ENCODE assay signal across 10 mouse cellular contexts in the genomic region with DNA sequence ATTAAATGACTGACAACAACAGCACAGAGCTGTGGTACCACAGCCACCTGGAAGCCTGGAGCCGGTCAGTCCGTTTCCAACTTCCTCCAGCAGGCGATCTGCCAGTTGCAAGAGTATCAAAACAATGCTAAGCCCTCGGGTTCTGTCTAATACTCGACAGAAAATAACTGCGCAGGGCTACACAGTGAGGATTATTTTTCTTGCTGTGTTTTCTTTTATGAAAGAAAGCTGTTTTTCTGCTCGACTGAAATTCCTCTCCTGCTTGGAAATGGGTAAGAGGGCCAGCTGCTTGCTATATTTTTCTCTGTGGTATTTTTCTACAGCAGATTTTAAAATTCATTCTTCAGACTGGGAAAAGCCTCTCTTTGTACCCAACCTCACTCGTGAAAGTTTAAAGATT. TPM values are rescaled to one million over a fixed set of nuclear protein-coding genes. Genes with fewer than 3 reads are reported as not detected.
DNase-seq lines count a peak whose midpoint lies in the region; ATAC-seq lines count a peak whose summit lies in the region.
"Had no signal": no experiment of that assay in that cellular context is flagged by ENCODE, and none has a peak within 500 bp of the region (broad histone marks: within the 10 kb centered on the region; RNA-seq: fewer than 3 reads in every experiment).

No protein-coding gene starts in this region.

- peak; percentile 80 for ATAC-seq in forebrain, embryonic 16.5 days
- no peak for ATAC-seq in limb, embryonic 15.5 days (ENCODE audit: insufficient number of reproducible peaks, low FRiP score, low TSS enrichment, low read depth)

- no peaks in the 10 kb centered on the region for H3K36me3 ChIP-seq in forebrain, embryonic 16.5 days (ENCODE audit: control insufficient read depth, insufficient read depth)
- no peaks in the 10 kb centered on the region for H3K36me3 ChIP-seq in limb, embryonic 15.5 days

- H3K9me3 ChIP-seq in forebrain, embryonic 16.5 days (ENCODE audit: control insufficient read depth, low read length), result no peaks in the 10 kb centered on the region
- H3K9me3 ChIP-seq in limb, embryonic 15.5 days, result no peaks in the 10 kb centered on the region

- no peak overlapping the region for H3K4me3 ChIP-seq in forebrain, embryonic 16.5 days (replicated peaks; ENCODE audit: low read length)
- H3K4me3 ChIP-seq in limb, embryonic 15.5 days, result no peak overlapping the region

- no peak overlapping the region; the same call in 1 of the 2 replicates for H3K9ac ChIP-seq in forebrain, embryonic 16.5 days (replicated peaks; ENCODE audit: low read depth, low read length)
- H3K9ac ChIP-seq in limb, embryonic 15.5 days, result no peak overlapping the region

- WGBS in forebrain, embryonic 16.5 days, result 4% methylated on average over 8 of the region's 8 CpGs
- WGBS in limb, embryonic 15.5 days, result 10% methylated on average over 8 of the region's 8 CpGs

- peak overlapping the region; percentile 19 for H3K4me2 ChIP-seq in forebrain, embryonic 16.5 days (ENCODE audit: low read length)
- peak overlapping the region; percentile 24 for H3K4me2 ChIP-seq in limb, embryonic 15.5 days

- no peaks in the 10 kb centered on the region; the same call in 1 of the 2 replicates for H3K27me3 ChIP-seq in forebrain, embryonic 16.5 days (replicated peaks; ENCODE audit: control insufficient read depth, insufficient read depth, low read length)
- H3K27me3 ChIP-seq in limb, embryonic 15.5 days, result no peaks in the 10 kb centered on the region

- peaks cover 28% of the 10 kb centered on the region for H3K4me1 ChIP-seq in forebrain, embryonic 16.5 days (replicated peaks; ENCODE audit: control insufficient read depth, insufficient read depth, low read length)
- H3K4me1 ChIP-seq in limb, embryonic 15.5 days, result peaks cover 7% of the 10 kb centered on the region

- peak; percentile 41 for DNase-seq in adrenal gland, postnatal 10 days
- DNase-seq in adrenal gland, postnatal 4 days (ENCODE audit: low spot score in 2 of 2), result no peak
- DNase-seq in ovary, adult 18-20 months (ENCODE audit: low spot score), result peak; percentile 42
- no peak for DNase-seq in ovary, postnatal 10 days (ENCODE audit: low spot score)
- DNase-seq in kidney, adult 18-20 months, result peak; percentile 34
- DNase-seq in thymus, postnatal 4 days, result peak; percentile 65

- H3K27ac ChIP-seq in forebrain, embryonic 16.5 days (ENCODE audit: low read length), result peak overlapping the region; percentile 69
- H3K27ac ChIP-seq in limb, embryonic 15.5 days, result peak overlapping the region; percentile 85

RNA-seq across cellular contexts. Expression of a gene that starts 23.8 kb away (rescaled TPM):
- under 1 TPM in 1 of 2 experiments, not detected in 1; 0.09 TPM for total RNA-seq in adrenal gland, postnatal 10 days (2021)
- not detected for total RNA-seq in adrenal gland, postnatal 4 days (2021)
- not detected in 2 replicates for polyA plus RNA-seq in forebrain, embryonic 16.5 days (2015; fragmentation: Nextera tagmentation; extraction: Ambion mirVana)
- not detected in 2 replicates for polyA plus RNA-seq in limb, embryonic 15.5 days (2015; fragmentation: Nextera tagmentation; extraction: Ambion mirVana)
- total RNA-seq: layer of hippocampus, adult 18-20 months had no signal
- polyA plus RNA-seq: spleen, adult 2 months had no signal

RNA-seq across cellular contexts. Expression of a gene that starts 48.6 kb away (rescaled TPM):
- under 1 TPM; 0.42 to 0.60 TPM for total RNA-seq in adrenal gland, postnatal 10 days (2021)
- total RNA-seq in adrenal gland, postnatal 4 days (2021), result under 1 TPM; 0.17 to 0.31 TPM
- polyA plus RNA-seq in forebrain, embryonic 16.5 days (2015; fragmentation: Nextera tagmentation; extraction: Ambion mirVana), result 0.05 and 0.07 TPM in 2 replicates
- polyA plus RNA-seq in limb, embryonic 15.5 days (2015; fragmentation: Nextera tagmentation; extraction: Ambion mirVana), result 0.05 TPM in 2 replicates

RNA-seq across cellular contexts. Expression of a gene that starts 48.6 kb away (rescaled TPM):
- total RNA-seq in adrenal gland, postnatal 10 days (2021), result 10 to 100 TPM; 37.1 to 46.2 TPM
- total RNA-seq in adrenal gland, postnatal 4 days (2021), result 10 to 100 TPM; 30.9 to 41.7 TPM
- polyA plus RNA-seq in forebrain, embryonic 16.5 days (2015; fragmentation: Nextera tagmentation; extraction: Ambion mirVana), result 44.1 and 44.4 TPM in 2 replicates
- polyA plus RNA-seq in limb, embryonic 15.5 days (2015; fragmentation: Nextera tagmentation; extraction: Ambion mirVana), result 45.6 and 49.7 TPM in 2 replicates

Comparison
In these comparisons a context has a peak if more than half of its experiments do, and no peak if none do; other contexts are left out.
1. DNase-seq: peak in adrenal gland, postnatal 10 days (single experiment), ovary, adult 18-20 months (single experiment), kidney, adult 18-20 months (single experiment) and thymus, postnatal 4 days (single experiment); none in adrenal gland, postnatal 4 days (0 of 2) and ovary, postnatal 10 days (single experiment).